In genomic region chr12:57198269-57198668, GRCm38 (mm10) we compare ENCODE assay signal across 20 mouse cellular contexts. TPM values are rescaled to one million over a fixed set of nuclear protein-coding genes. Genes with fewer than 3 reads are reported as not detected.
DNase-seq lines count a peak whose midpoint lies in the region; ATAC-seq and TF ChIP-seq lines count a peak whose summit lies in the region.
"Had no signal": no experiment of that assay in that cellular context is flagged by ENCODE, and none has a peak within 500 bp of the region (broad histone marks: within the 10 kb centered on the region; RNA-seq: fewer than 3 reads in every experiment).

No protein-coding gene starts in this region.

- H3K27ac ChIP-seq in forebrain, postnatal 0 days (ENCODE audit: low read depth, low read length), result no peak overlapping the region
- H3K27ac ChIP-seq in forebrain, embryonic 14.5 days (ENCODE audit: low read depth, low read length), result no peak overlapping the region
- peak overlapping the region; percentile 88; the same call in 1 of the 2 replicates for H3K27ac ChIP-seq in midbrain, embryonic 10.5 days (replicated peaks)
- H3K27ac ChIP-seq in midbrain, embryonic 15.5 days, result no peak overlapping the region
- peak overlapping the region; percentile 99 for H3K27ac ChIP-seq in liver, embryonic 14.5 days
- H3K27ac ChIP-seq: embryonic facial prominence, embryonic 13.5 days; forebrain, embryonic 15.5 days; gastrocnemius, adult 2 months; neural tube, embryonic 13.5 days had no signal

- no peaks in the 10 kb centered on the region for H3K9me3 ChIP-seq in forebrain, postnatal 0 days (ENCODE audit: low read length)
- H3K9me3 ChIP-seq in forebrain, embryonic 14.5 days (replicated peaks; ENCODE audit: control insufficient read depth, low read length), result no peaks in the 10 kb centered on the region
- no peaks in the 10 kb centered on the region for H3K9me3 ChIP-seq in midbrain, embryonic 10.5 days (replicated peaks)
- no peaks in the 10 kb centered on the region for H3K9me3 ChIP-seq in midbrain, embryonic 15.5 days
- H3K9me3 ChIP-seq in liver, embryonic 14.5 days (ENCODE audit: control insufficient read depth, low read length), result no peaks in the 10 kb centered on the region
- H3K9me3 ChIP-seq: embryonic facial prominence, embryonic 13.5 days; forebrain, embryonic 15.5 days; neural tube, embryonic 13.5 days had no signal

- H3K27me3 ChIP-seq in forebrain, postnatal 0 days (ENCODE audit: insufficient read depth, low read length), result peaks cover 14% of the 10 kb centered on the region
- H3K27me3 ChIP-seq in forebrain, embryonic 14.5 days (replicated peaks; ENCODE audit: control insufficient read depth, insufficient read depth, low read length), result peaks cover 8% of the 10 kb centered on the region; the same call in 1 of the 2 replicates
- peaks cover 19% of the 10 kb centered on the region for H3K27me3 ChIP-seq in midbrain, embryonic 10.5 days (ENCODE audit: low read depth, poor library complexity, severe bottlenecking)
- peaks cover 11% of the 10 kb centered on the region for H3K27me3 ChIP-seq in midbrain, embryonic 15.5 days (replicated peaks)
- no peaks in the 10 kb centered on the region for H3K27me3 ChIP-seq in liver, embryonic 14.5 days (ENCODE audit: control insufficient read depth, insufficient read depth, low read length)
- H3K27me3 ChIP-seq: Patski had no signal

- no peak overlapping the region for H3K9ac ChIP-seq in forebrain, postnatal 0 days
- H3K9ac ChIP-seq in forebrain, embryonic 14.5 days (ENCODE audit: low read length), result no peak overlapping the region
- no peak overlapping the region for H3K9ac ChIP-seq in midbrain, embryonic 15.5 days
- peak overlapping the region; percentile 62 for H3K9ac ChIP-seq in liver, embryonic 14.5 days (replicated peaks)
- H3K9ac ChIP-seq: embryonic facial prominence, embryonic 13.5 days; forebrain, embryonic 15.5 days; neural tube, embryonic 13.5 days had no signal

- H3K4me1 ChIP-seq in forebrain, postnatal 0 days (ENCODE audit: insufficient read depth), result no peaks in the 10 kb centered on the region; the same call in 1 of the 2 replicates
- H3K4me1 ChIP-seq in forebrain, embryonic 14.5 days (ENCODE audit: control insufficient read depth, insufficient read depth, low read length), result no peaks in the 10 kb centered on the region
- H3K4me1 ChIP-seq in midbrain, embryonic 10.5 days, result peaks cover 21% of the 10 kb centered on the region
- H3K4me1 ChIP-seq in midbrain, embryonic 15.5 days, result peaks cover 11% of the 10 kb centered on the region
- peaks cover 14 to 20% of the 10 kb centered on the region in 2 experiments for H3K4me1 ChIP-seq in liver, embryonic 14.5 days (replicated peaks; ENCODE audit: control insufficient read depth in 2 of 2, insufficient read depth in 2 of 2, low read length in 1 of 2)
- H3K4me1 ChIP-seq: embryonic facial prominence, embryonic 13.5 days had no signal

- DNase-seq in forebrain, postnatal 0 days, result no peak
- no peak for DNase-seq in forebrain, embryonic 14.5 days (ENCODE audit: low spot score)
- no peak for DNase-seq in midbrain, embryonic 10.5 days (ENCODE audit: low spot score)
- DNase-seq in liver, embryonic 14.5 days (ENCODE audit: low read depth in 3 of 3, low spot score in 3 of 3), result no peak
- DNase-seq in retina, postnatal 1 day, result no peak
- DNase-seq in gastrocnemius, postnatal 25 days, result no peak
- no peak for DNase-seq in cerebellum, postnatal 25 days
- DNase-seq: cerebellum, adult 11 months; cerebellum, postnatal 36 days; gastrocnemius, adult 2 months; heart, postnatal 4 days; kidney, adult 11 months; kidney, postnatal 14 days; layer of hippocampus, adult 9-11 months; right cerebral cortex, postnatal 4 days had no signal

- H3K4me3 ChIP-seq in forebrain, postnatal 0 days (ENCODE audit: low read depth, low read length), result no peak overlapping the region
- no peak overlapping the region for H3K4me3 ChIP-seq in forebrain, embryonic 14.5 days (ENCODE audit: low read depth, low read length)
- no peak overlapping the region for H3K4me3 ChIP-seq in midbrain, embryonic 10.5 days
- no peak overlapping the region for H3K4me3 ChIP-seq in midbrain, embryonic 15.5 days
- H3K4me3 ChIP-seq in liver, embryonic 14.5 days (ENCODE audit: insufficient read depth in 1 of 2, low read depth in 2 of 2, low read length in 2 of 2), result peak overlapping the region in 1 of 2 experiments; percentile 91; a peak in 2 of 4 replicates
- H3K4me3 ChIP-seq: embryonic facial prominence, embryonic 13.5 days; forebrain, embryonic 15.5 days; gastrocnemius, adult 2 months; neural tube, embryonic 13.5 days had no signal

- no peaks in the 10 kb centered on the region for H3K36me3 ChIP-seq in forebrain, postnatal 0 days (ENCODE audit: insufficient read depth)
- no peaks in the 10 kb centered on the region for H3K36me3 ChIP-seq in forebrain, embryonic 14.5 days (ENCODE audit: control insufficient read depth, insufficient read depth, low read length)
- no peaks in the 10 kb centered on the region for H3K36me3 ChIP-seq in midbrain, embryonic 10.5 days
- H3K36me3 ChIP-seq in midbrain, embryonic 15.5 days (replicated peaks), result no peaks in the 10 kb centered on the region
- H3K36me3 ChIP-seq in liver, embryonic 14.5 days (replicated peaks; ENCODE audit: control insufficient read depth, insufficient read depth, low read depth), result no peaks in the 10 kb centered on the region
- H3K36me3 ChIP-seq: embryonic facial prominence, embryonic 13.5 days; forebrain, embryonic 15.5 days; neural tube, embryonic 13.5 days had no signal

- H3K4me2 ChIP-seq in forebrain, postnatal 0 days (ENCODE audit: low read depth), result no peak overlapping the region
- H3K4me2 ChIP-seq in forebrain, embryonic 14.5 days (ENCODE audit: low read length), result no peak overlapping the region
- no peak overlapping the region for H3K4me2 ChIP-seq in midbrain, embryonic 15.5 days
- peak overlapping the region; percentile 98 for H3K4me2 ChIP-seq in liver, embryonic 14.5 days (ENCODE audit: low read depth)
- H3K4me2 ChIP-seq: embryonic facial prominence, embryonic 13.5 days; forebrain, embryonic 15.5 days; neural tube, embryonic 13.5 days had no signal

- ATAC-seq in forebrain, postnatal 0 days, result peak; percentile 25; the same call in 1 of the 2 replicates
- ATAC-seq in forebrain, embryonic 14.5 days, result no peak
- no peak for ATAC-seq in midbrain, embryonic 15.5 days (replicated peaks)
- no peak for ATAC-seq in liver, embryonic 14.5 days (ENCODE audit: insufficient read depth)
- ATAC-seq: forebrain, embryonic 15.5 days; Patski had no signal

- no peak for TF ChIP-seq CTCF in forebrain, postnatal 0 days (IDR thresholded peaks at IDR 0.05; ENCODE audit: low read depth)
- TF ChIP-seq CTCF in liver, embryonic 14.5 days (IDR thresholded peaks at IDR 0.05; ENCODE audit: low read depth), result no peak

- TF ChIP-seq EP300 in liver, embryonic 14.5 days (IDR thresholded peaks at IDR 0.05; ENCODE audit: low read depth), result no peak

RNA-seq across cellular contexts. Expression of gene Slc25a21, which starts 1.0 kb away (rescaled TPM):
- total RNA-seq in forebrain, postnatal 0 days (2014; rRNA removed), result 0.19 TPM in 1 of 2 replicates, not detected in the other
- polyA plus RNA-seq in forebrain, postnatal 0 days (2015; fragmentation: Nextera tagmentation; extraction: Ambion mirVana), result 0.26 and 0.29 TPM in 2 replicates
- 0.16 TPM in 1 of 2 replicates, not detected in the other for polyA plus RNA-seq in forebrain, embryonic 14.5 days (2014; fragmentation: Nextera tagmentation; extraction: Ambion mirVana)
- polyA plus RNA-seq in midbrain, embryonic 10.5 days (2016; fragmentation: Nextera tagmentation; extraction: Ambion mirVana), result 2.5 and 4.0 TPM in 2 replicates
- polyA plus RNA-seq in midbrain, embryonic 15.5 days (2015; fragmentation: Nextera tagmentation; extraction: Ambion mirVana), result 0.12 and 0.46 TPM in 2 replicates
- polyA plus RNA-seq in liver, embryonic 14.5 days (2012; rRNA removed), result 7.0 and 9.3 TPM in 2 replicates
- polyA plus RNA-seq in liver, embryonic 14.5 days (2014; fragmentation: Nextera tagmentation; extraction: Ambion mirVana), result 21.6 and 28.5 TPM in 2 replicates
- under 1 TPM; 0.27 to 0.38 TPM for total RNA-seq in gastrocnemius, postnatal 25 days (2021)

RNA-seq across cellular contexts. Expression of gene Prps1l3, which starts 31.9 kb away (rescaled TPM):
- 25.3 and 27.9 TPM in 2 replicates for total RNA-seq in forebrain, postnatal 0 days (2014; rRNA removed)
- polyA plus RNA-seq in forebrain, postnatal 0 days (2015; fragmentation: Nextera tagmentation; extraction: Ambion mirVana), result 12.3 and 15.7 TPM in 2 replicates
- polyA plus RNA-seq in forebrain, embryonic 14.5 days (2014; fragmentation: Nextera tagmentation; extraction: Ambion mirVana), result 50.4 and 51.1 TPM in 2 replicates
- polyA plus RNA-seq in midbrain, embryonic 10.5 days (2016; fragmentation: Nextera tagmentation; extraction: Ambion mirVana), result 74.9 and 83.9 TPM in 2 replicates
- polyA plus RNA-seq in midbrain, embryonic 15.5 days (2015; fragmentation: Nextera tagmentation; extraction: Ambion mirVana), result 28.7 and 30.7 TPM in 2 replicates
- polyA plus RNA-seq in liver, embryonic 14.5 days (2012; rRNA removed), result 15.2 and 21.1 TPM in 2 replicates
- 38.2 and 41.4 TPM in 2 replicates for polyA plus RNA-seq in liver, embryonic 14.5 days (2014; fragmentation: Nextera tagmentation; extraction: Ambion mirVana)
- total RNA-seq in gastrocnemius, postnatal 25 days (2021), result 10 to 100 TPM; 20.3 to 22.6 TPM

RNA-seq across cellular contexts. Expression of gene Mipol1, which starts 32.0 kb away (rescaled TPM):
- total RNA-seq in forebrain, postnatal 0 days (2014; rRNA removed), result 6.2 and 7.1 TPM in 2 replicates
- 3.4 and 4.5 TPM in 2 replicates for polyA plus RNA-seq in forebrain, postnatal 0 days (2015; fragmentation: Nextera tagmentation; extraction: Ambion mirVana)
- polyA plus RNA-seq in forebrain, embryonic 14.5 days (2014; fragmentation: Nextera tagmentation; extraction: Ambion mirVana), result 5.5 and 6.4 TPM in 2 replicates
- 7.8 and 8.9 TPM in 2 replicates for polyA plus RNA-seq in midbrain, embryonic 10.5 days (2016; fragmentation: Nextera tagmentation; extraction: Ambion mirVana)
- 4.3 and 4.6 TPM in 2 replicates for polyA plus RNA-seq in midbrain, embryonic 15.5 days (2015; fragmentation: Nextera tagmentation; extraction: Ambion mirVana)
- 0.80 and 1.7 TPM in 2 replicates for polyA plus RNA-seq in liver, embryonic 14.5 days (2012; rRNA removed)
- polyA plus RNA-seq in liver, embryonic 14.5 days (2014; fragmentation: Nextera tagmentation; extraction: Ambion mirVana), result 3.5 and 3.8 TPM in 2 replicates
- total RNA-seq in gastrocnemius, postnatal 25 days (2021), result 1 to 10 TPM; 2.1 to 3.1 TPM

Comparison
In these comparisons a context has a peak if more than half of its experiments do, and no peak if none do; other contexts are left out.
1. H3K27ac ChIP-seq: peak in midbrain, embryonic 10.5 days (single experiment) and liver, embryonic 14.5 days (single experiment); none in forebrain, postnatal 0 days (single experiment), forebrain, embryonic 14.5 days (single experiment) and midbrain, embryonic 15.5 days (single experiment).